21 mouse cellular contexts compared by ENCODE assay signal in the genomic region with DNA sequence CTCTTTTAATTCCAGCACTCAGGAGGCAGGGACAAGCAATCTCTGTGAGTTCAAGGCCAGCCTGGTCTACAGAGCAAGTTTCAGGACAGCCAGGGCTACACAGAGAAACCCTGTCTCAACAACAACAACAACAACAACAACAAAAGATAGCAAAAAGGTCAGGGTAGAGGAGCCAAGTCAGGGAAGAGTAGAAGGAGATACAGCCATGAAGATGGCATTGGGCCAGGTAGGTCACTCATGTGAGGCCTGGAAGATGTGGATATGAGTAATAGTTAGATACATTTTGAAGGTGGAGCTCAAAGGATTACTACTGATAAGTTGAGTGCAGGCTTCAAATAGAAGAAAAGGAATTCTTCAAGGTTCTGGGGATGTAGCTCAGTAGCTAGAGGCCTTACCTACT. TPM values are rescaled to one million over a fixed set of nuclear protein-coding genes. Genes with fewer than 3 reads are reported as not detected.
"Had no signal": no experiment of that assay in that cellular context is flagged by ENCODE, and none has a peak within 500 bp of the region (broad histone marks: within the 10 kb centered on the region; RNA-seq: fewer than 3 reads in every experiment).

No protein-coding gene starts in this region.

- H3K36me3 ChIP-seq: heart, embryonic 10.5 days; heart, embryonic 12.5 days; hindbrain, embryonic 10.5 days; hindbrain, embryonic 12.5 days; intestine, embryonic 15.5 days; limb, embryonic 13.5 days; limb, embryonic 15.5 days; liver, embryonic 12.5 days had no signal

- H3K9ac ChIP-seq: heart, embryonic 12.5 days; hindbrain, embryonic 12.5 days; hindbrain, embryonic 14.5 days; intestine, embryonic 15.5 days; limb, embryonic 13.5 days; limb, embryonic 15.5 days; liver, embryonic 12.5 days had no signal

- H3K27ac ChIP-seq: gastrocnemius, adult 2 months; heart, embryonic 10.5 days; hindbrain, embryonic 10.5 days; hindbrain, embryonic 12.5 days; hindbrain, embryonic 14.5 days; intestine, embryonic 15.5 days; limb, embryonic 13.5 days; limb, embryonic 15.5 days; liver, embryonic 12.5 days had no signal

- H3K27me3 ChIP-seq: heart, embryonic 12.5 days; hindbrain, embryonic 12.5 days; intestine, embryonic 15.5 days; limb, embryonic 13.5 days; limb, embryonic 15.5 days; liver, embryonic 12.5 days had no signal

- DNase-seq: gastrocnemius, adult 2 months; gastrocnemius, postnatal 10 days; gastrocnemius, postnatal 25 days; left cerebral cortex, postnatal 4 days had no signal

- H3K9me3 ChIP-seq: heart, embryonic 10.5 days; hindbrain, embryonic 10.5 days; hindbrain, embryonic 12.5 days; intestine, embryonic 15.5 days; limb, embryonic 13.5 days; limb, embryonic 15.5 days; liver, embryonic 12.5 days had no signal

- ATAC-seq: hindbrain, embryonic 16.5 days; inflammation-experienced regulatory T-cells, adult 6 months; liver, embryonic 12.5 days had no signal

- H3K4me1 ChIP-seq: hindbrain, embryonic 10.5 days; hindbrain, embryonic 12.5 days; intestine, embryonic 15.5 days; liver, embryonic 12.5 days had no signal

- H3K4me3 ChIP-seq: gastrocnemius, adult 2 months; heart, embryonic 10.5 days; heart, embryonic 12.5 days; hindbrain, embryonic 10.5 days; hindbrain, embryonic 12.5 days; intestine, embryonic 15.5 days; limb, embryonic 13.5 days; limb, embryonic 15.5 days; liver, embryonic 12.5 days had no signal

RNA-seq across cellular contexts. Expression of gene Sh2d6, which starts 18.2 kb away (rescaled TPM):
- total RNA-seq: heart, adult 8-10 months; heart, postnatal 25 days; liver, adult 2 months had no signal
- polyA plus RNA-seq: heart, embryonic 10.5 days; heart, embryonic 12.5 days; heart, embryonic 14.5 days; heart, embryonic 16.5 days; inflammation-experienced regulatory T-cells, adult 6 months; kidney, embryonic 14.5 days; liver, adult 2 months; liver, embryonic 12.5 days had no signal
